Mouse (Mus musculus) lung, postnatal 0 days (tissue): ENCODE data around the gene Vav3. TPM values are rescaled to one million over a fixed set of nuclear protein-coding genes. Genes with fewer than 3 reads are reported as not detected.
A peak's percentile ranks its signal among the peaks of the same experiment; 100 is the strongest.

ENCODE experiments used
- ATAC-seq: fragments of 200-750 bp; cut with Nextera tagmentation; 2 replicates; pipeline ENCODE4 v1.8.0; 2017; ENCODE audit warnings: moderate library complexity
- DNase-seq: peaks from one replicate; pipeline ENCODE4 v3.0.0-alpha.2; 2016; ENCODE audit warnings: low spot score
- H3K27ac ChIP-seq: fragments of 300-500 bp; sonication (generic); 2 replicates; pipeline ENCODE4 v1.5.1; 2014; ENCODE audit warnings: antibody characterized with exemption, mild to moderate bottlenecking, low read length, mixed read lengths
- H3K27me3 ChIP-seq: fragments of 300-500 bp; sonication (generic); replicated peaks from 2 replicates; pipeline ENCODE4 v1.6.1; 2014; ENCODE audit warnings: low read length, mixed read lengths; ENCODE audit not compliant: insufficient read depth
- H3K36me3 ChIP-seq: fragments of 300-500 bp; sonication (generic); 2 replicates; pipeline ENCODE4 v1.6.1; 2014; ENCODE audit warnings: low read length, mixed read lengths; ENCODE audit not compliant: insufficient read depth
- H3K4me1 ChIP-seq: fragments of 300-500 bp; sonication (generic); 2 replicates; pipeline ENCODE4 v1.6.1; 2014; ENCODE audit warnings: antibody characterized with exemption, low read depth, low read length, mixed read lengths; ENCODE audit not compliant: insufficient read depth
- H3K4me2 ChIP-seq: fragments of 300-500 bp; sonication (generic); replicated peaks from 2 replicates; pipeline ENCODE4 v1.6.1; 2014; ENCODE audit warnings: low read depth, mild to moderate bottlenecking, low read length, moderate library complexity, mixed read lengths
- H3K4me3 ChIP-seq: fragments of 300-500 bp; sonication (generic); 2 replicates; pipeline ENCODE4 v1.5.1; 2014; ENCODE audit warnings: low read depth, low read length
- H3K9ac ChIP-seq: fragments of 300-500 bp; sonication (generic); replicated peaks from 2 replicates; pipeline ENCODE4 v1.6.1; 2014; ENCODE audit warnings: low read depth, mild to moderate bottlenecking
- H3K9me3 ChIP-seq: fragments of 300-500 bp; sonication (generic); 2 replicates; pipeline ENCODE4 v1.6.1; 2016; ENCODE audit warnings: low read length, mixed read lengths
- CTCF ChIP-seq: IDR thresholded peaks from 2 replicates; pipeline ENCODE4 v1.5.1; 2016; ENCODE audit warnings: antibody characterized with exemption, mild to moderate bottlenecking
- EP300 ChIP-seq: IDR thresholded peaks from 2 replicates; pipeline ENCODE4 v1.6.1; 2016; ENCODE audit warnings: antibody characterized with exemption, mild to moderate bottlenecking, control low read depth
- WGBS: fragments of 180-500 bp; shearing (Covaris S2); extraction: QIAGEN DNeasy Blood & Tissue Kit; methylation state at CpG from one replicate; pipeline ENCODE4 v1.1.7; 2014; 5-methylcytosine and 5-hydroxymethylcytosine counted together
- polyA plus RNA-seq: library from polyadenylated mRNA; unstranded; fragments of >200 nt; fragmentation: Nextera tagmentation; extraction: Ambion mirVana; gene quantifications from 2 replicates; pipeline ENCODE4 v1.2.1, GENCODE M21; 2015

Vav3 gene
- polyA plus RNA-seq, 1 experiment from 2014 or later, result 11.9 TPM

GRCm38 (mm10) chr3:109486786-109487185 is 146.3 kb downstream of the Vav3 start:
- no peaks in the 10 kb centered on the region for H3K9me3 ChIP-seq
- no peak overlapping the region for H3K4me2 ChIP-seq
- H3K4me1 ChIP-seq, result no peaks in the 10 kb centered on the region
- no peaks in the 10 kb centered on the region for H3K27me3 ChIP-seq
- H3K4me3 ChIP-seq, result no peak overlapping the region
- TF ChIP-seq CTCF (no peak), EP300 (no peak)
- no peak overlapping the region for H3K27ac ChIP-seq
- H3K36me3 ChIP-seq, result no peaks in the 10 kb centered on the region
- ATAC-seq (no peak), DNase-seq (no peak)
- WGBS, result 82% methylated on average over 3 of the region's 3 CpGs
- no peak overlapping the region for H3K9ac ChIP-seq

GRCm38 (mm10) chr3:109487823-109488222 is 147.4 kb downstream of the Vav3 start:
- no peak for TF ChIP-seq EP300
- TF ChIP-seq CTCF, result no peak
- H3K4me2 ChIP-seq, result no peak overlapping the region
- H3K4me3 ChIP-seq, result no peak overlapping the region
- H3K9ac ChIP-seq, result no peak overlapping the region
- ATAC-seq (no peak), DNase-seq (no peak)
- H3K4me1 ChIP-seq, result no peaks in the 10 kb centered on the region
- H3K27ac ChIP-seq, result no peak overlapping the region
- H3K36me3 ChIP-seq, result no peaks in the 10 kb centered on the region
- 88% methylated on average over 4 of the region's 4 CpGs for WGBS
- H3K9me3 ChIP-seq, result no peaks in the 10 kb centered on the region
- H3K27me3 ChIP-seq, result no peaks in the 10 kb centered on the region

GRCm38 (mm10) chr3:109488750-109489171 is 148.3 kb downstream of the Vav3 start:
- no peak for DNase-seq
- 61% methylated on average over 4 of the region's 4 CpGs for WGBS

GRCm38 (mm10) chr3:109490561-109491296 is 150.3 kb downstream of the Vav3 start:
- DNase-seq (no peak), ATAC-seq (no peak)
- Histone ChIP-seq H3K9me3 (no peaks in the 10 kb centered on the region), H3K4me3 (no peak overlapping the region), H3K4me2 (no peak overlapping the region), H3K36me3 (no peaks in the 10 kb centered on the region), H3K9ac (no peak overlapping the region), H3K4me1 (no peaks in the 10 kb centered on the region), H3K27ac (no peak overlapping the region), H3K27me3 (no peaks in the 10 kb centered on the region)
- WGBS, result 55% methylated on average over 11 of the region's 11 CpGs
- TF ChIP-seq EP300, result no peak
- TF ChIP-seq CTCF, result no peak

More at GRCm38 (mm10) chr3:109488750-109489171, 148.3 kb downstream of the Vav3 start:
- H3K4me2 ChIP-seq, result no peak overlapping the region
- no peak overlapping the region for H3K9ac ChIP-seq
- ATAC-seq, result no peak
- H3K4me3 ChIP-seq, result no peak overlapping the region
- no peaks in the 10 kb centered on the region for H3K27me3 ChIP-seq
- no peaks in the 10 kb centered on the region for H3K4me1 ChIP-seq
- TF ChIP-seq CTCF (no peak), EP300 (no peak)
- no peak overlapping the region for H3K27ac ChIP-seq
- H3K9me3 ChIP-seq, result no peaks in the 10 kb centered on the region
- no peaks in the 10 kb centered on the region for H3K36me3 ChIP-seq

- Histone ChIP-seq H3K27me3 (no peaks in the 10 kb centered on the region), H3K4me2 (no peak overlapping the region), H3K9me3 (no peaks in the 10 kb centered on the region), H3K27ac (no peak overlapping the region), H3K4me3 (no peak overlapping the region), H3K9ac (no peak overlapping the region), H3K36me3 (no peaks in the 10 kb centered on the region), H3K4me1 (no peaks in the 10 kb centered on the region)
- DNase-seq, result peak; percentile 81
- peak; percentile 48; the same call in 1 of the 2 replicates for ATAC-seq
- 3% methylated on average over 2 of the region's 2 CpGs for WGBS
- TF ChIP-seq EP300 (no peak), CTCF (peak; percentile 88)
These were observed 151.1 kb downstream of the Vav3 start for GRCm38 (mm10) chr3:109491568-109491967.

GRCm38 (mm10) chr3:109496461-109496860 is 156.0 kb downstream of the Vav3 start:
- Histone ChIP-seq H3K9me3 (no peaks in the 10 kb centered on the region), H3K27ac (no peak overlapping the region), H3K9ac (no peak overlapping the region), H3K36me3 (no peaks in the 10 kb centered on the region), H3K4me2 (no peak overlapping the region), H3K4me1 (no peaks in the 10 kb centered on the region), H3K4me3 (no peak overlapping the region), H3K27me3 (no peaks in the 10 kb centered on the region)
- ATAC-seq (no peak), DNase-seq (no peak)
- WGBS, result 80% methylated on average over 5 of the region's 5 CpGs
- no peak for TF ChIP-seq EP300
